Mouse (Mus musculus): ENCODE results near the gene Ak8.

Ak8 gene

DNA sequence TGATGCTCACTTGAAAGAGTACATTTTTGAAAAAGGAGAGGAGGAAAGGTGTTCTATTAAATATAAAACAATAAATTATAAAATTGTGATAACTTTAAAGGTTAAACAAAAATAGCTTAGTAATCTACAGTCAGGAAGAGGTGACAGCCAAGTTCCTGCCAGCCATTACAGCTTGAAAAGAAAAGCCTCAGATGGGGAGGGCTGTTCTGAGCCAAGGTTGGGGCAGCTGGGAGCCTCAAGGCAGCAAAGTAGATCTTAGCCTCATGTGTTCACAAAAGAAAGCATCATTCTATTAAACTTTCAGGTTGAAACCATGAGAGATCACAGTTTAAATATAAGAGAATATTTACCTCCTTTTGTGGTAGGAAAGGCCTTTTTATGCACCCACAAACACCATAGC lies 30.7 kb downstream of the Ak8 start:
- DNase-seq (ENCODE audit: low read depth, low spot score): no peak

DNA sequence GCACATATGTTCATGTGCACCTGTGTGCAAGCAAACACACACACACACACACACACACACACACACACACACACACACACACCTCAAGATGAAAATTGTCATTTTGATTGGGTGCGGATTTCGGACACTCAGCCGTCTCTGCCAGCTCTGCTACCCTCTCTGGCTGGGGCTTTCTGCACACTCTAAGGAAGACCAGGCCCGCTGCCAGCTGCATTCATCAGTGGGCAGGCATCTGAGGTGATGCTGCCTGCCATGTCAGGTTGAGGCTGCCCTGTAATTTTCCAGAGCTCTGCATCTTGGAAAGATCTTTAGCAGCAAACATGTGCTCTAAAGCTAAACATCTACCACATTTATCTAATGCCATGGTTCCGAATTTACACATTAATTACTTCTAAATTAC lies 37.1 kb downstream of the Ak8 start:
- no peak for DNase-seq (ENCODE audit: low read depth, low spot score)

GRCm38 (mm10) chr2:28740159-28740558 lies 40.2 kb downstream of the Ak8 start:
- DNase-seq (ENCODE audit: low read depth, low spot score): no peak

DNA sequence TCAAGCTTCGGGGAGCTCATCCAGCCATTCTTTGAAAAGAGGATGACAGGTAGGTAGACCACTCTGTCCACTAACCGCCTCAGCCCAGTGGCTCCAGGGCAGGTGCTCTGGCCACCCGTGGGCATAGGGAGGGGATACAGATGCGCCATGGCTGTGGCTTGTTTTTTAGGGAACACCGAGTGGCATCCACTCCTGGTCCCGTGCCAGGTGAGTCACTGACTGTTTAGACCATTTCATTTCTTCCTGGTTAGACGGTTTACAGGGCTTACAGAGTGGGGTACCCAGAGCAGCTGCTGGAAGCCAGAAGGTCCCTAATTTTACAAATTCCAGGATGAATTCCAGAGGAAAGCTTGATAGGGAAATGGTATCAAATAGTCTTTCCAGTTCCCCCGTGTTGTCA lies 42.7 kb downstream of the Ak8 start:
- no peak for DNase-seq (ENCODE audit: low read depth, low spot score)

- DNase-seq (ENCODE audit: low read depth, low spot score): no peak
Measured at GRCm38 (mm10) chr2:28746682-28747332, 46.8 kb downstream of the Ak8 start.

GRCm38 (mm10) chr2:28747705-28748104 lies 47.7 kb downstream of the Ak8 start:
- DNase-seq (ENCODE audit: low read depth, low spot score): no peak

DNA sequence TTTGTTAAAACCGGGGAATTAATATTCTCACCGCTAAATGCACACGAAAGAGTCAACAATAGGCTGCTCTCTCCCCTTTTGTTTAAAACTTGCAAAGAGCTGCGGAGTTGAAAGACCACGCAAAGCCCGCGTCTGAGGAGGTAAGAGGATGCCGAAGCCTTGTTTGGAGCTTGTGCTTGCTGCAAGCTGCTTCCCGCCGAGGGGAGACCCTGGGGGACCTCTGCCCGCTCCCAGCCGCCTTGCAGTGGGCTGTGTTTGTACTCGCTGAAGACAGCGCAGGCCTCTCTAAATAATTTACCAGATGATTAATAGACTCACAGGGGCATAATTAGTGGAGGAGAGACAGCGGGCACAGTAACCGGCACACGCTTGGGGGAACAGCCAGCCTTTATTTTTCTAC lies 51.2 kb downstream of the Ak8 start:
- no peak for DNase-seq (ENCODE audit: low read depth, low spot score)

DNA sequence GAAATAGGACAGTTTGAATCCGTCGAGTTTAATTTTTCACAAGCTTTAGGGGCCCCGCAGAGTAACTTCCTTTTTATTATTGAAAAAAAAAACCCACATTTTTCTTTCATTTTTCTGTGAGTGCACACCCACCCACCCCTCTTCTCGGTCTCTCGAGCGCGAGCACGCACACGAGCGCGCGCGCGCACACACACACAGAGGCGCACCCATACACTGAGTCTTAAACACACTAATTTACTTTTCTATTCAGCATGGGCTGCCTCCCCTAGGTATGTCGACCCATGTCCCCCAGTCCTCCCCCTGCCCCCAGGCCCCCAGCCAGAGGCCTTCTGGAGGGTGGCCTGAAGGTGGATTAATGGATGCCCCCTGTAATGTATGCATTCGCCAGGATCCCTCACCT lies 51.7 kb downstream of the Ak8 start:
- no peak for DNase-seq (ENCODE audit: low read depth, low spot score)

DNA sequence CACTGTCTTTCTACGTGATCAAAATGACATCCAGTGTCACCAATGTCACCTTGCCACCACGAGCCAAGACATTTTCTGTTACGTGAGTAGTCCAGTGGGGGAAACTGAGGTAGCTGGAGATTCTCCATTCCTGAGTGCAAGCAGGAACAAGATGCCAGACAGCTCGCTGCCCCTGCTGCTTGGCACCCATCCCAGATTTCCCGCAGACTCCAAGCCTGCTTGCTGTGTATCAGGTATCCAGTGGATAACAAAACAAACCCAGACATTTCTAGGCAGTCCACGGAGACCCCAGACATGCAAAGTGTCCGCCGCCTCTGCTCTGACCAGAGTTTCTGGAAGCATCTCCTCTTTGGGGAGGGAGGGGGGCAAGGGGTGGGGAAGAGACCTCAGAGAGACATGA lies 52.4 kb downstream of the Ak8 start:
- DNase-seq (ENCODE audit: low read depth, low spot score): no peak

DNA sequence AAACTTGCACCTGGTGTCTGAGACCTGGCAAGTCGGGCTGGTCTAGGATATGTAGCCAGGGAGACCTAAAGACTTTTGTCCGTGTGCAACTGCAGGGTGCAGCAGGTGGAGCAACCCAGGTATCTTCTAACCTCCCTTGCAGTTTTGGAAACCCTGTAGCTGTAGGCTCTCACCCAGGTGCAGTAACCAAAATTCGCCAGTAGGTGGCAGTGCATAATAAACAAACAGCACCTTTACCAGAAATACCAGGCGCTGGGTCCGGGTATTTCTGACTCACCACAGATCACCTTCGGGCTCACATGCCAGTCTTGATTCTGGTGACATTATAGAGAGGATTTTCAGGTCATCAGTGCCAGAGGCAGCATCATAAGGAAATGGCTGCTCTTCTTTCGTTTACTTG lies 55.5 kb downstream of the Ak8 start:
- DNase-seq (ENCODE audit: low read depth, low spot score): peak; percentile 70

DNA sequence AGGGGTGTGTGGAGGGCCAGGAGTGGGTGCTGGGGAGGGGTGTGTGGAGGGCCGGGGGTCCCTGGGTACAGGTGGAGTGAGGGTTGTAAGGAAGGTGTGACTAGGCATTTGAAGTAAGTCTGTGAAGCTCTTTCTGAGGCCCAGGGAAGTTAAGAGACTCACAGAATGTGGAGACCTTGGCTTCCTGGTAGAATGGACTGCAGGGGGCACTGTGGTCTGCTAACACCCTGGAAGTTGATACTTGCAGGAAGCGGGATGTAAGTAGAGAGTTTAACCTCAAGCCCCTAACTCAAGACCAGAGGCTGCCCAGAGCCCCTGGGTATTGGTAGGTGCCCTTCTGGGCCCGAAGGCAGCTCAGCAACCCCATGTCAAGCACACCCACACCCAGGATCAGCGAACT lies 56.2 kb downstream of the Ak8 start:
- peak; percentile 57 for DNase-seq (ENCODE audit: low read depth, low spot score)

DNA sequence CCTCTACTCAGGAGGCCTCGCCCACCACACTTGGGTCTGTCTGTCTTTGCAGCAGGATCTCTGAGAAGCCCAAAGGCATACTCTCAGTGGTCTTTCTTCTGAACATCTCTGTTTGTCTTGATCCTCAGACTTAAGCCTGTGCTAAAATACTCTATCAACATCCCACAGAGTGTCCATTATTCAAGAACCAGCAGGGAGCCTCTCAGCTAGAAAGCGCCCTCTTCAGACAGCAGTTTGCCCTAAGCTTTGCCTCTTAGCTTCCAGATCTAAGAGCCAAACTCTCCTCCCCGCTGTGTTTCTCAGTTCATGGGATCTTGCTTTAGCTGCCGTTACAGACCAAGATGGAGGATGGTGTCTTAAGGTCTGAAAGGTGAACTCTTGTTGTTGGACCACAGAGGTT lies 59.5 kb downstream of the Ak8 start:
- no peak for DNase-seq (ENCODE audit: low read depth, low spot score)

GRCm38 (mm10) chr2:28766590-28766989 lies 66.6 kb downstream of the Ak8 start:
- DNase-seq (ENCODE audit: low read depth, low spot score): no peak

DNA sequence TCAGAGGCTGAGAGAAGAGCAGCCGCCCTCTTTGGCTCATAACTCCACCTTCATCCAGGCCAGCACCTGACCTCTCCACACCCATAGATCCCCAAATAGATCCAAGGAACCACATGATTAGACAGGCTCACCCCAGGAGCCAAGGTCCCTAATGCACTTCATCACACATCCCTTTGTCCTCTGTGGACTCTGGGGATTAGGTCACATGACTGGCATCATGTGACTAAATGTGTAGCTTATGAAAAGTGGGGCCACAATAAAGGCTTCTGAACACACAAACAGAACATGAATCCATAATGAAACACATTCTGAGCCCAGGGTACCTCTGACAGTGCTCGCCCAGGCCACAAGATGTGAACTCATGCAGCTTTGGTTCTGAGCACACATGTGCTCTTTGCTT lies 67.1 kb downstream of the Ak8 start:
- no peak for DNase-seq (ENCODE audit: low read depth, low spot score)

- DNase-seq (ENCODE audit: low read depth, low spot score): no peak
Measured at GRCm38 (mm10) chr2:28770697-28771096, 70.7 kb downstream of the Ak8 start.

DNA sequence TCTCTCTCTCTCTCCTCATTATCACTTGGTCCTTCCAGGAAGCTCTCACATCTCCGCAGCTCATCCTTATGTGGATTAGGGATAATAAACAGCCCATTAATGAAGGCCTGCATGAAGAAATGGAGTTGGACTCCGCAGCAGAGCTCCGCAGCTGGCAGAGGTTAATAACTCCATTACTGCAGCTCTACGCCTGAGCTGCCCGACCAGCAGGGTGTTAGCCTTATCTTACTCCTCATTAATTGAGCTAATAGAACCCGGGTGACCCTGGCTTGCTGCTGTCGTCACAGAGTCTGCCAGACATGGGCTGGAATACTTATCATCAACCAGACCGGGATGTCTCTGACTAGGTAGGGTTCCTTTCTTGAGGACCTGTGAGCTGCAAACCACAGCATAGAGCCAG lies 74.1 kb downstream of the Ak8 start:
- DNase-seq (ENCODE audit: low read depth, low spot score): no peak

DNA sequence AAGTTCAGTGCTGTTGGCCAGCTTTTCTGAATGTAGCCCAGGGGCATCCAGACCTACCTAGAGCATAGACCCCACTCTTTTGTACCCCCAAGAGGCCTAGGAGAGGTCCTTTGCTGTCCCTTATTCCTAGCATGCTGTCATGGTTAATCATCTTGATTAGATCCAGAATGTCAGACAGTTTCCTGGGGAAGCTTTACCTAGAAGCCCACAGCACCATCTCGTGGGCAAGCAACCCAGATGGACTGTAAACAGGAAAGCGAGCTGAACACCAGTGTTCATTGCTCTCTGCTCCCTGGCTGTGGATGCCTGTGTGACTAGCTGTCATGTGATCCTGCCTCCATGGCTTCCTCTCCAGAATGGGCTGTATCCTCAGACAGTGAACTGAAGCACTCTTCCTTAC lies 76.8 kb downstream of the Ak8 start:
- DNase-seq (ENCODE audit: low read depth, low spot score): no peak

GRCm38 (mm10) chr2:28780001-28780782 lies 80.2 kb downstream of the Ak8 start:
- DNase-seq (ENCODE audit: low read depth, low spot score): no peak

GRCm38 (mm10) chr2:28781310-28781709 lies 81.3 kb downstream of the Ak8 start:
- no peak for DNase-seq (ENCODE audit: low read depth, low spot score)

- DNase-seq (ENCODE audit: low read depth, low spot score): no peak
Measured at GRCm38 (mm10) chr2:28786355-28787066, 86.5 kb downstream of the Ak8 start.

DNA sequence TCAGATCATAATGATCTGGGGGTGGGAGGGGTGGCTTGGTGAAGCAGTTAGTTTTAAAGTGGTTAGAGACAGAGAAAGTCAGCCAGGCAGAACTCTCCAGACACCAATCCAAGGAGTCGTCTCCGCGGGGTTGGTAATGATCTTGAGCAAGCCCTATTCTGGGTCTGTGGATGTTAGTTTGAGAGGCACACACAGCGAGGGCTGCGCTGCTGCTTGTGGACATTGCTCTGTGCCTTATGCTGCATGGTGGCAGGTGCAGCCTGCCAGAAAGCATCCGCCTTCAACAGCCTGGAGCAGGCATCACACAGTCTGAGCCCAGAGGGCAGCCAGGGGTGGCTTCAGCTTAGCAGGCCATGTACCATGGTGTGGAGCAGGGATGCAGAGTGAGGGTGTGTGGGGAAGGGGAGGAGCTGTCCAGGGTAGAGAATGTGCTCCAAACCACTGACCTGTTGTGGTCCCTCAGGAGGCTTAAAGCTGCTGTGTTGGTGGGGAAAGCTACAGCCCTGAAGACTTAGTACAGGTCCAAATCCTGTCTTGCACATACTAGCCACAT lies 87.2 kb downstream of the Ak8 start:
- no peak for DNase-seq (ENCODE audit: low read depth, low spot score)

- peak; percentile 71 for DNase-seq (ENCODE audit: low read depth, low spot score)
Measured at GRCm38 (mm10) chr2:28792931-28793610, 93.1 kb downstream of the Ak8 start.
